Mouse (Mus musculus) lung, postnatal 36 days (tissue): ENCODE data around the gene Olfr805.

Experiments used
- DNase-seq: peaks from one replicate; pipeline ENCODE4 v3.0.0; 2022; ENCODE audit warnings: mixed read lengths

Gene Olfr805

DNA sequence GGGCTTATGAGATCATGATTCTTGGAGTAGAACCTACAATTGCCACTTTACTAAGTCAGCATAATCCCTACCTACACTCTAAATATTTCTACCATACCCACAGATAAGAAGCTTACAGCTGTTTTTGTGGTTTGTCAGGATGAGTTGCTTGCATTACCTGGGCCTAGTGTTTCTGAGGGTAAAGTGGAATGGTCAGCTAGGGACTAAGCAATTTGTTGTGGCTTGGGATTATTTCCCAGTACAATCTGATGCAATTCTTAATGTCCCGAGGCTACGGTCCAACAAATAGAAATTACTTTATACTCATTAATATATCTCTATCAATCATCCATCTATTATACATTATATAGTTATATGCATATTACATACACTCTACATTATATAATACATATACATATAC, at the start of gene Olfr805:
Gene Olfr805, minus strand, starts transcription at position 101 of the 400 bp plus-strand sequence.
- no peak for DNase-seq

DNA sequence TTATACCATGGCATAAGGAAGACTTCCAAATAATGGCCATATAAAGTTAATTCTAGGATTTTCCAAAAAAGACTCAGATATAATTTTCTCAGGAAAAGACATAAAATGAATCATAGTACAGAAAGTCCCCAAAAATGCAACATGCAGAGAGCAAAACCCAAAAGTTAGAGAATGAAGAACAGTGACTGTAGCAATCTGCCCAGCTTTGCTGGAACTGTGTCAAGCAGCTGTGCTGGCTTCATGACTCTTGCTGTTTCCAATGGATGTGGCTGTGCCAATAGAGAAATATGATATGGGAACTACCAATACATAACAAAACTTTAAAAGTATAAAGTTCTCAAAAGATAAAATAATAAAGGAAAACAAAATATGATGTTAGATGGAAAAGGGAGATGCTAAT, 48.9 kb upstream of the Olfr805 start:
- no peak for DNase-seq

DNA sequence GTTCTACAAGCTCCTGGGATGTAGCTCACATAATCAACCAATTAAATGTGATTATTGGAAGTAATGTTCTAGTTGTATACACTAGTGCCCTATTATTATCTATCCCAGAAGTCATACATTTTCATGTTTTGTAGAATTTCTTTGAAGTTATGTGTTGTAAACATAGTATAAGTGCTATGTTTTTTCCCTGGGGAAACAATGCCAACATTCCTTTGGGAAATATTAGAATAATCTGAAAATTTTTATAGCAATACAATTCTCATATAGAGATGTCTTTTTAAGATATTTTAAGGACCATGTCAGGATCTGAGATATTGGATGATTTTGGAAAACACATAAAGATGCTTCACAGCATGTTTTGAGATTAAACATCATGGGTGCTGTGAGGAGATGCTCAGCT, 45.2 kb upstream of the Olfr805 start, which contains the start of gene Olfr809:
Gene Olfr809, plus strand, starts transcription at position 301 of the 400 bp plus-strand sequence.
- DNase-seq: no peak

DNA sequence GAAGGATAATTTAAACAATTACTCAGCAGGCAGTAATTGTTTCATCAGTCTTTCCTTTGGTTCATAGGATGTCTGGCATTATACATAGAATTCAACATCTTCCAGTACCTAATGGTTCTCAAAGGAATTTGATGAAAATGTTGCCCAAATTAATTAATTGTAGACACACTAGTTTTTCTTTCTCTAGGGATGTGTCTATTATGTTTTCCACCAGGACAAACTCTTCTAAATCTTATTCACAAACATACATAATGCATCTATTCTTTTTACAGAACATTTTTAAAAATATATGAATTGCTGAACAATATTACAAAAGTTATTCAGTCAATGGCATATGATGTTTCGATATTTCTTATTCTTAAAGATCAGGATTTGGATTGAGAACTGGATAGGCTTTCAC, 36.0 kb upstream of the Olfr805 start, which contains the start of gene Olfr808:
Gene Olfr808, plus strand, starts transcription at position 301 of the 400 bp plus-strand sequence.
- no peak for DNase-seq

DNA sequence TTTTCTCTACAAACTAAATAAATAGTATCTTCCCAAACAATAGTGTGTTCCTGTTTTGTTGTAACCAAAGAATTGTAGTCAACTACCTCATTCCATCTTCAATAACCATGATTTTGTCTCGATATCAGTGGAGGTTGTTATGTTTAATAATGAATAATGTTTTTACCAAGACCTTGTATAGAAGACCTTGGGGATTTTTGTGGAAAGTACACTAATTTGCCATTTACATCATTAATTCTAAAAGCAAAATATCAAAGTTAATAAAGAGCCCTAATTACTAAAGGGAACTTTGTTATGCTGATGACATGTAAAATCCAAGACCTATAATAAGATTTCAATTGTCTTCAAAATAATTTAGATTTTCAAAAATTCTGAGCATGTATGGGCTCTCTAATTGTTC, 28.5 kb upstream of the Olfr805 start, which contains the start of gene Olfr807:
Gene Olfr807, minus strand, starts transcription at position 101 of the 400 bp plus-strand sequence.
- no peak for DNase-seq

DNA sequence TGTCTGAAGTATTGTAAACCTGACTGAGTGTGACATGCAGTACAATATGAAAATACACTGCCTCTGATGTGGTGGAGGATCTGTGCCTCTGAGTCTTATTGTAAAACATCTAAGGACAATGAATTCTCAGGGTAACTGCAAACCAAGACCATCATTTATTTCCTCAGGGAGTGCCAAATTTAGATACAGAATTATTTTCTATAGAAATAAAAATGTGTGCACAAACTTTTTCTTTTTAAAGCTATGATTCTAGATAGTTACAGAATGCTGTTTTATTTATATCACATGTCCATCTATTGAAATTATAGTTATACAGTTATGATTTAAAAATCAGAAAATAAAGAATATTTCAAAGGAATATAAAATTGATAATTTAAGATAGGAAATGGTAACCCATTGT, 12.6 kb upstream of the Olfr805 start, which contains the start of gene Olfr806:
Gene Olfr806, minus strand, starts transcription at position 101 of the 400 bp plus-strand sequence.
- DNase-seq: no peak

DNA sequence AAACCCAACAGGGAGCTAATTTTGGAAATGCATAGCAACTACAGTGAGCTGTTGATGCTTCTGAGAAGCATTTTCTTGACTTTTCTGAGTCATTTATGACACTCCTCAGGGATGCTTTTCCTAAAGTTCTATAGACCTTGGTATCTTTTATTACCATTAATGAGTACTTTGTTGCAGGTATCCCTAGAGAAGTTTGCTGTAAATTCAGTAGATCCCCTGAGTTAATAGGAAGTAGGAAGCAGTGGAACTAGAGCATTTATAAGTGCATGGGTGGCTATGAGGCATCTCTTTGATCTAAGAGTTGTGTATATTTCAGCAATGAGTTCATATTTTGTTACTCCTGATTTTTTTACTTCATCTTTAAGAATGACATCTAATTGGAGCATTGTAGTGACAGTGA, 26.3 kb downstream of the Olfr805 start, which contains the start of gene Olfr804:
Gene Olfr804, plus strand, starts transcription at position 301 of the 400 bp plus-strand sequence.
- DNase-seq: no peak

DNA sequence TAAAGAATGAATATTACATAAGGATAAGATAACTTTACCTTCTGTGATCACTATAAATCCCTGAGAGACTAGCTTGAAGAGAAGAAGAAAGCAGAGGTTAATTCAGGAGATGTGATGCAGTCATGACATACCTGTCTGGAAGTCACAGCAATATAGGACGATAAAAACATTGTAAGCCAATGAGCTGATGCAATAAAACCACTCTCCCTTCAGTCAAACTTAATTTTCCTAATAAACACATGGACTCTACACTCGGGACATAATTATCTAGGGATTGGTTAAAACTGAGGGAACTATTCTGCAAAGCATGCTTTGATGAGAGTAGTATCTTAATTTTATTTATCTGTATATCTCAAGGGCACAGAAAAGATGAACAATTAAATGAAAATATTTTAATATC, 35.0 kb downstream of the Olfr805 start, which contains the start of gene Olfr803:
Gene Olfr803, minus strand, starts transcription at position 101 of the 400 bp plus-strand sequence.
- DNase-seq: no peak

DNA sequence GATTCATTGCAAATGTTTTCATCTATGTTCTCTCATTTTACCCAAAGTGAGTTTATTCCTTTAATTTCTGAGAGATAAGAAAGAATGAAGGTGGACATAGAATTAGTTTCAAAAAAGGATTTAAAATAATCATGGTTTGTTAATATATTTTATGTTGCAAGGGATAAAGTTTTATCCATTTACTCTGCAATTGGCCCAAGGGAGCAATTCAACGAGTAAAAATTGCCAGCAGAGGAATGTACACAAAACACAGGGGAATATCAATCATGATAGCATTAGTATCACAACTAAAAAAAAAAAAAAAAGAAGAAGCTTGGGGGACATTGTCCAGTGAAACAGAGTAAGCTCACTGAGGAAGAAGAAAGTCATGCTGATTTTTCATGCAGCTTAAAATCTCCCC, 41.1 kb downstream of the Olfr805 start, which contains the start of gene Olfr802:
Gene Olfr802, minus strand, starts transcription at position 101 of the 400 bp plus-strand sequence.
- DNase-seq: no peak

DNA sequence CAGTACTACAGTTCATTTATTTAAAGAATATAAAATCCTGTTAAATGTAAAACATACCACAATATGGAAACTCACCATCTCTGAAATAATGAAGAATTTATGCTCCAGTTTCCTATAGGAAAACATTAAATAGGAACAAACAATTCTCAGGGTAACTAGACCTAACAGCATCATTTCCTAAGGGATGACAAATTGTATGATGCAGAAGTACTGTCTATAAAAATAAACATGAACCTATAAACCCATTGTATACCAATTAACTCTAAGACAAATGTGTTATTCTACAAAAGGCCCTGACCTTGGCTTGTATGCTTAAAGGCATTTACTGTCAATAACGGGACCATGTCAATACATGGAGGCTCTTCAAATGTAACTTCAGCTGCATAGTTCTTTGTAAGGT, 55.4 kb downstream of the Olfr805 start, which contains the start of gene Olfr801:
Gene Olfr801, minus strand, starts transcription at position 101 of the 400 bp plus-strand sequence.
- DNase-seq: no peak
